Mouse (Mus musculus) cerebellum, adult 2 months (tissue): ENCODE measurements around the gene Cfap97d2. TPM values are rescaled to one million over a fixed set of nuclear protein-coding genes. Genes with fewer than 3 reads are reported as not detected.

Source experiments
- DNase-seq, 2 experiments: peaks; one replicate each; pipeline ENCODE4 v3.0.0; 2021
- H3K27ac ChIP-seq: fragments of 200-500 bp; 2 replicates; pipeline ENCODE4 v1.5.1; 2012; ENCODE audit warnings: low read length, control low read depth, inconsistent platforms; ENCODE audit not compliant: insufficient read depth
- H3K27me3 ChIP-seq: fragments of 200-500 bp; 2 replicates; pipeline ENCODE4 v1.6.1; 2012; ENCODE audit warnings: inconsistent platforms, mild to moderate bottlenecking, low read length, moderate library complexity; ENCODE audit not compliant: control insufficient read depth, insufficient read depth
- H3K4me1 ChIP-seq: fragments of 200-500 bp; 2 replicates; pipeline ENCODE4 v1.6.1; 2011; ENCODE audit warnings: low read length; ENCODE audit not compliant: control insufficient read depth, insufficient read depth
- H3K4me3 ChIP-seq: fragments of 200-500 bp; replicated peaks from 2 replicates; pipeline ENCODE3; 2011; ENCODE audit warnings: mild to moderate bottlenecking, low read depth, low read length, control low read depth; ENCODE audit not compliant: insufficient read depth
- CTCF ChIP-seq: fragments of 200-500 bp; IDR thresholded peaks from 2 replicates; pipeline ENCODE4 v1.5.1; 2011; ENCODE audit warnings: low read depth, mild to moderate bottlenecking, control low read depth, low read length, moderate library complexity, borderline replicate concordance; ENCODE audit not compliant: insufficient read depth
- POLR2A ChIP-seq: fragments of 200-500 bp; IDR thresholded peaks from 2 replicates; pipeline ENCODE4 v1.6.1; 2011; ENCODE audit warnings: low read length, control low read depth, borderline replicate concordance; ENCODE audit not compliant: insufficient read depth
- WGBS: fragments of 180-500 bp; shearing (Covaris S2); methylation state at CpG from one replicate; pipeline ENCODE4 v1.1.7; 2018; 5-methylcytosine and 5-hydroxymethylcytosine counted together
- polyA plus RNA-seq: library from polyadenylated mRNA; depleted of rRNA; stranded (reverse); fragments of >200 nt; gene quantifications from 2 replicates; pipeline ENCODE4 v1.2.3, GENCODE M21; 2012

The Cfap97d2 gene
- polyA plus RNA-seq, 1 experiment = 1.7 TPM

GRCm38 (mm10) chr8:13689331-13689730 is 16.4 kb upstream of the Cfap97d2 start:
- H3K27me3 ChIP-seq = no peaks in the 10 kb centered on the region
- DNase-seq = no peak
- peaks cover 28% of the 10 kb centered on the region for H3K4me1 ChIP-seq
- no peak overlapping the region for H3K4me3 ChIP-seq
- WGBS = 97% methylated on average over 5 of the region's 5 CpGs
- no peak for TF ChIP-seq CTCF
- H3K27ac ChIP-seq = no peak overlapping the region

DNA sequence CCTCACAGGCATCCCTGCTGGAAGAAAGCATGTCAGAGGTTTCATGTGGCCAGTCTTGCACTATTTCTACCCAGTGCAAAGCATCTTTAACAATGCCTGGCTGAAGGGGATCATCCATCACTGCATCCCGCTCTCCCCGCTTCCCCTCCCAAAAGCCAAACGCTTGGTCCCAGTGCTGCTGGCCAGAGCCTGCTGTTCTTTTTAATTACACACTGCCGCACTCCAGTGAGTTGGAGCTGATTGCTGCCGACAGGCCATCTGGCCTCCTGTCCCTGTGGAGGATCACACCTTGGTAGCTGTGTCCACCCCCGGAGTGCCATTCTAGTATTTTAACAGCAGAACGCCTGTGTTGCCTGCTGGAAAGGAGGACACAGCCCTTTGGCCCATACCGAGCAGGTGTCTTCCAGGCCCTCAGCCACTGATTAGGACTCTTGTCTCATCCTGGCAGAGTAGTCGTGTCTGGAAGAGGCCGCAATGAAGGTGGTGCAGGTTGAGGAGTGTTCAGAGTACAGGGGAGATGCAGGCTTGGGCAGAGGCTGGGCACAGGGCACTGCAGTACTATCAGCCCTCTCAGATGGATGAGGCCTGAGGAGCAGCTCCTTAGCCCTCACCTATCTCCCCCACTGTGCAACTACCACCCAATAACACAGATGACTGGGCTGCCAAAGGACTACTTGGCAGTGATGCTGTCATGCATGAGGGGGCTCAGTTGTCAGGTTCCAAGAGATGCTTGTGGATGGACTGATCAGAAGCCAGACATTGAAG is 13.2 kb upstream of the Cfap97d2 start:
- H3K4me3 ChIP-seq = no peak overlapping the region
- 9% methylated on average over 10 of the region's 10 CpGs for WGBS
- TF ChIP-seq CTCF (no peak), POLR2A (no peak)
- H3K27ac ChIP-seq = peak overlapping the region; percentile 17
- H3K4me1 ChIP-seq = peaks cover 20% of the 10 kb centered on the region
- peak; percentile 88 to 95 for DNase-seq
- H3K27me3 ChIP-seq = no peaks in the 10 kb centered on the region

DNA sequence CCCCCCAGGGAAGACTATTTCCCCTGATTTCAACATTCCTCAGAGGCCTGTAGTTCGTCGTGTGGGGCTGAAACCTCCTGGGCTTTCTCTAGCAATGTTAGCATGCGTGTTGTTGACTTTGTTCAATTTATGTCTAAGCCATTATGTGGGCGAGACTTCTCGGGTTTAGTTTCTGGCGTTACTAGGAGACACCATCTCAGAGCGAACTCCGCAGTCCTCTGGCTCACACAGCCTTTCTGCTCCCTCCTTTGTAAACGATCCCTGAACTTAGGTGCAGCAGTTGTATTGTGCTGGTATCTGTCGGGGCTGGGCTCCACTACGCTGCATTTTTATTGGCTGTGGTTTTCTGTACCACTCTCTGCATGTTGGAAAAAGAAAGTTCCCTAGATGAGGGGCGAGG is 11.0 kb upstream of the Cfap97d2 start:
- DNase-seq = no peak
- no peak overlapping the region for H3K27ac ChIP-seq
- H3K27me3 ChIP-seq = no peaks in the 10 kb centered on the region
- 92% methylated on average over 12 of the region's 12 CpGs for WGBS
- TF ChIP-seq POLR2A (no peak), CTCF (no peak)
- peaks cover 26% of the 10 kb centered on the region for H3K4me1 ChIP-seq
- H3K4me3 ChIP-seq = no peak overlapping the region

DNA sequence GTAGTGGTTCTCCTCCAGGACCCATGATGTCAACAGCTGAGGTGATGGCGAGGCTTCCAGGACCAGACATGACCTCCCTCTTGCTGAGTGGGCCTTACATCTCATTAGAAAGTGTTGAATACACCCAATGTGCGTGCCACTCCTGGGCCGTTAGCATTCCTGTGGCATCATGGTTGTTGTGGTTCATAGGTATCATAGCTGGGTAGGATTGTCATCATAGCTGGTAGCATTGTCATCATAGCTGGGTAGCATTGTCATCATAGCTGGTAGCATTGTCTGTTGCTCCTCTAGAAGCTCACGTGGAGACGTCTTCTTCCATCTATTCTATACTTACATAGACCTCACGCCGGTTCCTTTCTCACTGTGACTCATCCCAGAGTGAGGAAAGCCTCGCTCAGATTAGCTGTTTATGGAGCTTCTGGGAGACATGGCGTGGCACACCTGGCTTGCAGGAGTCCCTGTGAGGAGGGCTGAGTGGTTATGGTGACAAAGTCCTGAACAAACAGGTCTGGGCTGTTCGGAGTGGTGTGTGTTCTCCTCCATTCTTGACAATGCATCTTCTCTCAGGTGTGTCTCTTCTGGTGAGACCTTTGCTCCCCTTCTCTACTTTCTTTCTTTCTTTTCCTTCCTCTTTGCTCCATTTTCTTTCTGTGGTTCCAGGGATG is 10.4 kb upstream of the Cfap97d2 start:
- Histone ChIP-seq H3K4me3 (no peak overlapping the region), H3K27ac (no peak overlapping the region), H3K27me3 (no peaks in the 10 kb centered on the region), H3K4me1 (peaks cover 26% of the 10 kb centered on the region)
- 97% methylated on average over 10 of the region's 10 CpGs for WGBS
- no peak for DNase-seq
- TF ChIP-seq POLR2A (no peak), CTCF (no peak)

- TF ChIP-seq POLR2A = no peak
- TF ChIP-seq CTCF = no peak
- WGBS = 96% methylated on average over 4 of the region's 4 CpGs
- Histone ChIP-seq H3K27ac (no peak overlapping the region), H3K27me3 (no peaks in the 10 kb centered on the region), H3K4me3 (no peak overlapping the region), H3K4me1 (peaks cover 26% of the 10 kb centered on the region)
- no peak for DNase-seq
Measured at GRCm38 (mm10) chr8:13696157-13696556, 9.5 kb upstream of the Cfap97d2 start.

GRCm38 (mm10) chr8:13697196-13697595 is 8.5 kb upstream of the Cfap97d2 start:
- Histone ChIP-seq H3K27ac (no peak overlapping the region), H3K27me3 (no peaks in the 10 kb centered on the region), H3K4me1 (peaks cover 26% of the 10 kb centered on the region), H3K4me3 (no peak overlapping the region)
- DNase-seq = no peak
- WGBS = 53% methylated on average over 8 of the region's 8 CpGs
- TF ChIP-seq POLR2A (no peak), CTCF (no peak)

GRCm38 (mm10) chr8:13697681-13698080 is 8.0 kb upstream of the Cfap97d2 start:
- Histone ChIP-seq H3K4me1 (peaks cover 24% of the 10 kb centered on the region), H3K4me3 (no peak overlapping the region), H3K27ac (no peak overlapping the region), H3K27me3 (no peaks in the 10 kb centered on the region)
- WGBS = 13% methylated on average over 8 of the region's 8 CpGs
- DNase-seq = peak; percentile 82 to 86
- TF ChIP-seq POLR2A = no peak
- TF ChIP-seq CTCF = no peak

DNA sequence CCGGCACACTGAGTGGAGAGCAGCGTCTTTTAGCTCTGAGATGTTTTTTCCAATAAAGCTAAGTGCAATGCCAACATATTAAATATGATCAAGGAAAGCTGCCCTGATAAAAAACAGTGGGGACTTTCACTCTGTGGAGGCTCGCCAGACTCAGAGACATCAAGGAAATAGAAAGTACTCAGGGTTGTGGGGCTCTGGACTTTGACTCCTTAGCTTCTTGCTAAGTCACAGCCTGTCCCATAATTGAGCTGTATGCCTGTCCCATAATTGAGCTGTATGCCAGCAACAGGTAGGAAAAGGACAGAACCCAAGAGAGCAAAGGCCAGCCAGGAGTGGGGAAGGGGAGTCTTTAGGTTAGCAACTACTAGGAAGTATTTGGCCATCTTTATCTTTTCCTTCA is 7.4 kb upstream of the Cfap97d2 start:
- H3K27ac ChIP-seq = no peak overlapping the region
- 56% methylated on average over 3 of the region's 3 CpGs for WGBS
- DNase-seq = no peak
- H3K27me3 ChIP-seq = no peaks in the 10 kb centered on the region
- H3K4me3 ChIP-seq = no peak overlapping the region
- no peak for TF ChIP-seq CTCF
- TF ChIP-seq POLR2A = no peak
- H3K4me1 ChIP-seq = peaks cover 19% of the 10 kb centered on the region
